Mouse (Mus musculus) ZHBTc4 (cell line): Measurements from ENCODE around the gene Axl.

Source experiments
- DNase-seq: peaks from one replicate; pipeline ENCODE4 v3.0.0-alpha.2; 2011; ENCODE audit warnings: low read depth, low spot score

Axl gene

DNA sequence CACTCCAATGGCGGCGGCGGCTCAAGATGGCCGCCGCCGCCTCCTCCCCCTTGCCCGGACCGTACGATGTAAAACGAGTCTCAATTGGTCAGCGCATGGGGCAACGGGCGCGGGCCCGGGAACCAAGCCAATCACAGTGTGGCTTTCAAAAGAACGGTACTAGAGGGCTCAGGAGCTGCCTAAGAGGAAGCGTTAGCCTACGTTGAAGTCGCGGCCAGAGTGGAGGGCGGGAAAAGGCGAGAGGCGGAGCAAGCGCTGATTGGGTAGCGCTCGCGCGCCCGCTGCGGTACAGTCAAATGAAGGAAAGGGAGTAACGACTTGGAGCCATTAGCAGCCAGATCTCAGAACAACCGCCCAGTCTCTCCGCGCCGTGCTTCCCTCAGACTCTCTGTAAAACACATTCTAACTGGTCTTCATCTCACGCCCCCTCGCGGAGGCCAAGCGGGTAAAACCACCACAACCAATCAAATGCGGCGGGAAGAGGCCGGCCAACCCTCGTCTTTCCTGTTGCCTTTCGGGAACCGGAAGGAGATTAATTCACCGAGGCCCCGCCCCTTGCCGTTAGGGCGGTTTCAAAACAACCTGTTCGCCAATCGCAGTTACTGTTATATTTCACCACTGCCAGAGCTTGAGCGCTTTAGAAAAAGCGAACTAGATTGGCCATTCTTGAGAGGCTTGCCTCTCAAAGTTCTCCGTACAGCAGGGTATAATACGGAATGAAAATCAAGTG lies 33.6 kb downstream of the Axl start, which contains the start of gene Hnrnpul1:
TSS of gene Hnrnpul1 (minus strand) at position 20 of the 730 bp plus-strand sequence.
- DNase-seq, result peak; percentile 99

GRCm38 (mm10) chr7:25754439-25754737 lies 34.1 kb downstream of the Axl start:
- no peak for DNase-seq

DNA sequence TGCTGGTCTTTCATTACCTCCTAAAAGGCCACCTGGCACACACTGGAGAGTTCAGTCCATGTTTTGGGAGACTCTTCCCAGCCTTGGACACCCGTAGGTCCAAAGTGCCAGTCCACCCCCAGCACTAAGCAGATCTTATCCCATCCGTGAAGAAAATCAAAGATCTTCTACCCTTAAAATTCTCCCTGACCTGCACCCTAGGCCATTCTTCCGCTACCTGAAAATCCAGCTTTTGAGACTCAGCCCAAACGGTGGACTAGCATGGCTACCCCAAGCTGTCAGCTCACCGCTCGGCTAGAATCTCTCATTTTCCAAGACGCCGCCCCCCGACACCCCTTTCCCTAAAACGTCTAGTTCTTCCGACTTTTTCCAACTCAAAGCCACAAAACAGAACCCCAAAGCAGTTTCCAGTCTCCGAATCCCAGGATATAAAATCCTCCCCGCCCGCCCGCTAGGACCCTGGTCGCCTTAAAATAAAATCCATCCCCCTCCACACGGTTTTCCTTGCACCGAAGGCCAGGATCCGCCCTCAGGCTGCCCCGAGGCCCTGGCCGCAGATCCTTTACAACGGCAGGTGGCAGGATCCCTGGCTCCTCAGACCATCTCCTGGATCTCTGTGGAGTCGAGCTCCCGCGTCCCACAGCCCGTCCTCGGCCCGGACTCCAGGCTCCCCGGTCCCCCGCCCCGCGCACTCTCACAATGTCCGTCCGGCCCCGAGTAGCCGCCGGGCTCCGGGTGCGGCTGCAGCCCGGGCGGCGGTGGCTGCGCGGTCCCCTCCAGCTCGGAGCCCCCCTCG lies 34.7 kb downstream of the Axl start:
- DNase-seq, result peak; percentile 33

DNA sequence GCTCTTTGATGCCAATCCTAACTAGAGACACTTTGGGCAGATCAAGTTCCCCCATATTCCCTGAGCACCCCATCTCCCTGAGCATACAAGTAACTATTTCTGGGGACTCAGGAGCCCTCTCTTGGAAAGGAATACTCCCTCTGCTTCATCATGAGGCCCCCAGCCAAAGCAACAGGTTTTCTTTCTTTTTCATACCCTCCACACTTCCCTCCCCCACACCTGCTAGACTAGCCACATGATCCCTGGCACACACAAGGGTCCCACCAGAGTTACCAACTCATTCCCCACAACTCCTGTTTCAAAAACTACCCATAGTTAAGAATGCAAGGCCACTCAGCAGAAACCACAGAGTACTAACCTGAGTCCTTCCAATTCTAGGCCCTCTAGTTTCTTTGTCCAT lies 35.4 kb downstream of the Axl start:
- DNase-seq, result no peak

DNA sequence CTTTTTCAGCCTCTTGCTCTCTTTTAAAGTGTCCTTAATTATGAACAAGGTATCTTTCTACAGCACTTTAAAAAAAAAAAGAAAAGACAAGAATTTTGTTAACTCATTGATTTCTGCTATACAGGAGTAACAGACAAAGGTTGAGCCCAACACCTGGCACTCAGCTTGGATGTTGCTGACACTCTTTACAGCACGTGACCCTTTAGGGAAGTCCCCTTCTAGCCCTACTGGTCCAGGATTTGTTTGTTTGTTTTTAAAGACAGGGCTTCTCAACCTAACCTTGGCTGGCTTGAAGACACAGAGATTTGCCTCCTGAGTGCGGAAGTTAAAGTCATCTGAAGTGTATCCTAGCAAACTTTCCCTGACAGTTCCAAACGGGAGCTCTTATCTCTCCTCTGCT lies 41.7 kb downstream of the Axl start:
- no peak for DNase-seq

- no peak for DNase-seq
These were observed 50.2 kb downstream of the Axl start for GRCm38 (mm10) chr7:25738277-25738676.

DNA sequence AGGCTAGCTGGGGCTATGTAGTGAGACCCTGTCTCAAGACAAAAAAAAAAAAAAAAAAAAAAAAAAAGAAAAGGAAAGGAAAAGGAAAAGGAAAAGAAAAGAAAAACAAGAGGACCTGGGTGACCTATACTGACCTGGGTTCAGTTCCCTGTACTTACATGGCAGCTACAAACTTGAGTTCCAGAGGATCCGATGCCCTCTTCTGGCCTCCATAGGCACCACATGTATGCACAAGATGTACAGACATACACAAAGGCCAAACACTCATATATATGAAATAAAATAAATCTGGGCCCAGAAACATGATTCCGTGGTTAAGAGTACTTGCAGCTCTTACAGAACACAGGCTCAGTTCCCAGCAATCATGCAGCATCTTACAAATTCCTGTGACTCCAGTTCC lies 51.6 kb downstream of the Axl start:
- peak; percentile 42 for DNase-seq

GRCm38 (mm10) chr7:25734991-25735390 lies 53.5 kb downstream of the Axl start:
- DNase-seq, result no peak

- no peak for DNase-seq
These were observed 57.0 kb downstream of the Axl start for GRCm38 (mm10) chr7:25731294-25732055.

DNA sequence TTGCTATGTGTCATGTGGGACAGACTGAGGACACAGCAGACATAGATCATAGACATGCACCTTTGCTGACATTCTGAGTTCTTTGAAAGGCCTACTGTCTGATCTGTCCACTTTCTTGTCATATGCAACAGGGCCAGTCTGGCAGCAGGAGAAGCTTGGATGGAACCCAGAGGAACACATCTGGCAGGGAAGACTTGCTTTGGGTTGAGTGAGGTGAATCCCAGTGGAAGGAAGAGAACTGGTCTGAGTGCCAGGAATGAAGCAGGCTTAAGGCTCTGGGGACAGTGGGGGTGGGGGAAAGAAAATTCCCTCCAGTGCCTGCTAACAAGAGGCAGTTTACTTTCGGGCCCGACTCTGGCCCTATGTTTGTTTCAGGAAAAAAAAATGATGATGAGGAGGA lies 58.6 kb downstream of the Axl start:
- DNase-seq, result no peak

- DNase-seq, result no peak
These were observed 59.1 kb downstream of the Axl start for GRCm38 (mm10) chr7:25729396-25729795.

DNA sequence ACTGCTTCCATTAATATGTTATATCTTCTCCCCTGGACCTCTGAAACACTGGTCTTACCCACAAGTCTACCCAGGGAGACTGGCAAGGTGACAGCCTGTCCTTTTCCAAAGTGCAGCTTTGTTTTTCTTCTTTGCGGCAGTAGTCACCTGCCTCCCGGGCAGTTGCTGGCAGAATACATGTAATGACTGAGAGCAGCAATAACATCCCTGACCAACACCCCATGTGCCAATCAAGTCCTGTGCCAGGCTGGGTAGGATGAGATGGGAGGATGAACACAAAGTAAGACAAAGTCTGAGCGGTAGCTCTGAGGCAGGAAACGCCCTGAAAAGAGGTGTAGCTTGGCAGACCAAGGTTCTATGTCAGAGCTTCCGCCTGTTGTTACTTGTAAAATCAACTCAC lies 60.7 kb downstream of the Axl start:
- DNase-seq, result no peak

GRCm38 (mm10) chr7:25725886-25726285 lies 62.6 kb downstream of the Axl start:
- DNase-seq, result peak; percentile 47

- peak; percentile 46 for DNase-seq
These were observed 66.7 kb downstream of the Axl start for GRCm38 (mm10) chr7:25721776-25722175.

GRCm38 (mm10) chr7:25720760-25721159 lies 67.7 kb downstream of the Axl start:
- DNase-seq, result no peak

DNA sequence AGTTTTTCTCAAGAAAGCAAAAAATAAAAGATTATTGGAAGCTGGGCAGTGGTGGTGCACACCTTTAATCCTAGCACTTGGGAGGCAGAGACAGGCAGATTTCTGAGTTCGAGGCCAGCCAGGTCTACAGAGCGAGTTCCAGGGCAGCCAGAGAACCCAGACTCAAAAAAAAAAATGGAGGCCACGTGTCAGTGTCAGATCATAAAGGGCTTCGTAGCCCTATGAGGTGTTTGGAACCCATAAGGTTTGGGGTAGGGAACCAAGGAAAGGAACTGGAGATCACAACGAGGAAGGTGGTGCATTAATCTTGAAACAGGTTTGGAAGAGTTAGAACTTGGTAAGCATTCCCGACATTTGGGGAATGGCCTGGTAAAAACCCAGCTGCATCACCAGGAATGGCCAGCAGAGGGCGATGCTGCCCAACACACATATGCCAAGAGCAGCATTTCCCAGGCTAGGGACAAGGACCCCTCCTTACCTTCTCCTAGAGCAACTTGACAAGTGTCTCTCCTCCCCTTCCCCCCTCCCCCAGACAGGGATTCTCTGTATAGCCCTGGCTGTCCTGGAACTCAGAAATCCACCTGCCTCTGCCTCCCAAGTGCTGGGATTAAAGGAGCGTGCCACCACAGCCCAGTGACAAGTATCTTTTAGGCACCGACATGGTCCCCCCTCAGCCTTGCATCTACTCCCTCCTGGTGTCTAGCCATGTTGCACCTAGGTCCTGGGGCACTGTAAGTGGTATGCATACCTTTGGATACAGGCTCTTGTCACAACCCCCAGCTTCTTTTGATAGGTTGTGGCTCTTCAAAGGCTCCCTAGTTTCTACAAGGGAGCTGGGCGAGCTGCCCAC lies 68.5 kb downstream of the Axl start:
- peak; percentile 87 for DNase-seq

DNA sequence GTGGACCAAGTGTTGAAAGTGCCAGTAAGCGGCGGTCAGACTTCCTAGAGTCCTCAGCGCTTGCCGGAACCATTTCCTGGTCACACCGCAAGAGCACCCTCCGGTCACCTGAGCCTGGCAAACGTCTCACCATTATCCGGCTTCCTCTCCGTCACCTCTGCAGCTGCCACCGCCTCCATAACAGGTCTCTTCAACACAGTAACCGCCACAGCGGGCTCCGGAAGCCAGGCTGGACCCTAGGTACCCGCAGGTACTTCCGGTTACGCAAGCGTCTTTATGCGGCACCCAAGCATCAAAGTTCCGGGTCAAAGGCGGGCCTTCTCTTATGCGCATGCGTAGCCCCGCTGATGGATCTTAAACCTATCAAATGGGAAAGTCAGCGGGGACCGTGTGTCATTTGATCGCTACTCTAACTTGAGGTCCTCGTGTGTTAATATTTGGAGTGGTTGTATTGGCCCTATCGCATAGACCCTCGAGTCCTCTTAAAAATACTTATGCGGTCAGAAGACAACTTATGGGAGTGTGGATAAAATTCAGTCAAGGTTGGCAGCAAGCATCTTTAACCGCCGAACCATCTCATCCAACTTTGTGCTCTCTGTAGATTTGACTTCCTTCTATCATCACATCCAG lies 69.6 kb downstream of the Axl start, which contains the start of gene Ccdc97:
TSS of gene Ccdc97 (minus strand) at position 301 of the 630 bp plus-strand sequence.
- peak; percentile 95 for DNase-seq

- DNase-seq, result no peak
These were observed 71.0 kb downstream of the Axl start for GRCm38 (mm10) chr7:25717478-25717877.

- no peak for DNase-seq
These were observed 72.7 kb downstream of the Axl start for GRCm38 (mm10) chr7:25715731-25716271.

DNA sequence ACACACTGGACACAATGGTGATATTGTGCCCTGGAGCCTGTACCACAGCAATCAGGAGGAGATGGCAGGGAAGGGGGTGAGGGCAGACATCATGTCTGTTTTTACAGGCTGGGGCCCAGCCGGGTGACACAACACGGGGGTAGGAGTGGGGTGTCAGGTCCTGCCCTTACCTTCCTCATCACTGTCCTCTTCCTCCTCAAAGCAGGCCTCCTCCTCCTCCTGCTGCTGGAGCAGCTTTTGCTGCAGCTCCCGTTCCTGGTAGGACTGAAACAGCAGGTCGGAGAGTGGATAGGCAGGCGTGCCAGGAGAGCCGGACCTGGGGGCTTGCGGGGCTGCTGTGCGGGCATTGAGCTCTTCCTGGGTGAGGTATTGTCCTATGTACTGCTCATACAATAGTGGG lies 73.9 kb downstream of the Axl start:
- no peak for DNase-seq

GRCm38 (mm10) chr7:25712801-25713200 lies 75.7 kb downstream of the Axl start:
- no peak for DNase-seq
